Mouse (Mus musculus) left cerebral cortex, adult 9 months (tissue): ENCODE data around the gene Coq8a.

Experiments
- DNase-seq, 2 experiments: peaks; one replicate each; pipeline ENCODE4 v3.0.0; 2022; ENCODE audit warnings: low spot score in 2 of 2

Gene Coq8a

GRCm38 (mm10) chr1:180198959-180199714 lies at the start of gene Coq8a:
Gene Coq8a, minus strand, starts transcription at chr1:180199602.
- DNase-seq, result no peak

- DNase-seq, result no peak
Observed at GRCm38 (mm10) chr1:180248593-180249146, 49.3 kb upstream of the Coq8a start.

DNA sequence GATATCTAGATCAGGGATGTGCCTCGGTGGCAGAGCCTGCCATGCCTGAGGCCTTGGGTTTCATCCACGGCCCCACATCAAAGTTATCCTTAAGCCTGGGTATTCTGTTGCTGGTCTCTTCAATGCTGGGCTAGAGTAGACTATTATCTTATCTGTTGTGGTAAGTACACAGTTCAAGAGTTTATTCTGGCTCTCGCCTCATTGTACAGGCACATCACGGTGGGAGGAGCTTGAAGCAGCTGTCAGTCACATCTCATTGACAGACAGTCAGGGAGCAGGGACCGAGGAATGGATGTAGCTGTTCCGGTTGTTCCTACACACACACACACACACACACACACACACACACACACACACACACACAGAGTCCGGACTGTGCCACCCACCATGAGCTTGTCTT lies 48.5 kb upstream of the Coq8a start:
- no peak for DNase-seq

GRCm38 (mm10) chr1:180245741-180246507 lies 46.5 kb upstream of the Coq8a start:
- DNase-seq, result no peak

DNA sequence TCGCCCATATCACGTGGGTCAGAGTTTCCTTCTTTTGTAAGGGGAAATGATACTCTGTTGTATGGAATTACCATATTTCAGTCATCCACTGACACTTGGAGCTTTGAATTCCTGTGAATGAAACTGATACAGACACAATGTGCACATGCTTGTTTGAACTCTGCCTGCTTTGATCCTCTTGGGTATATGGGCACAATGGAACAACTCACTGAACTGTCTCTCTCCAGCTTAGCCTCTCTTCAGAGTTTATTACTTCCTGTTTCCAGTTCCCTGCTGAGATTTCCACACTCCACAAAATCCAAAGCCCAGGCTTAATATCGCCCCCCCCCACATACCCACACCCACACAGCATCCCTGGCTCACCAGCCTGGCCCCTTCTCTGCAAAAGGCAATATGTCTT lies 32.3 kb upstream of the Coq8a start:
- DNase-seq, result no peak

- no peak for DNase-seq
Observed at GRCm38 (mm10) chr1:180230580-180230979, 31.2 kb upstream of the Coq8a start.

- DNase-seq, result no peak
Observed at GRCm38 (mm10) chr1:180229906-180230305, 30.5 kb upstream of the Coq8a start.

- no peak for DNase-seq
Observed at GRCm38 (mm10) chr1:180228854-180229253, 29.5 kb upstream of the Coq8a start.

DNA sequence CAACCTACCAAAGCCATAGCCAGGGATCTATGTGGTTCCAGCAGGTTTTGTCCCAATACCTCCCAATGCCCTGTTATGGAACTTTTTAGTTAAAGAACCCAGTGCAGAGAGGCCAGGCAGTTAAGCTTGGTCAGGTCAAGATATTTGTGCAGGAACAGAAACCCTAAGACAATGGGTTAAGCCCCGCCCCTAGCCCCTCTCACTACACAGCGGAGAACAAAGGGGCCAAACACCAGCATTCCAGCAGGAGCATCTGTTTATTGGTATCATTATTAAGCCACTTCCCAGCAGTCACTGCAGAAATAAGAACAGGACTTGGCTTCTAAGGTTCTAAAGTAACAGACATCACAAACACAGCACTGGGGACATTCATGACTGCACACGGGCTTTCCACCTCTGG lies 27.4 kb upstream of the Coq8a start:
- no peak for DNase-seq

DNA sequence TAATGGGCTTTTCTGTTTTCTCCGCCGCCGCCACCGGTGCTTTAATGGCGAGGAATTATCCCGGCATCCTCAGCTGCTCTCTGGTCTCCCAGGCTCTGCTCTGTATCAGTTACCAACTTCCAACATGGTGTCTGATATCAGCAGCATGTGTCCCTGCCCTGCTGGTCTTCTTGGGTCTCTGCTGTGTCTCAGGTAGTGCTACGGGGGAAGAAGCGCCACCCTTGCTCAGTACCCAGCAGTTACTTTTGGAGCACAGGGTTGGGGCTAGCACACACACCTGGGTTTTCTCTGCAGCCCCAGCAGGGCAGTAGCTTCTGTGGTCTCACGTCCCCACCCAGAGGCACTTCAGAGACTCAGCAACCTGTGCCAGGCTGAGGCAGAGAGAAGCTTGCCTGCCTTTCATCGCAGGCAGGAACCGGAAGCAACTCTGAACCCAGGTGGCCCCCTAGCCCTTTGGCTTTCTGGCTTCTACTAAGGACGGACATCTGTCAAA lies 26.9 kb upstream of the Coq8a start:
- no peak for DNase-seq

GRCm38 (mm10) chr1:180225500-180226220 lies 26.3 kb upstream of the Coq8a start:
- no peak for DNase-seq

DNA sequence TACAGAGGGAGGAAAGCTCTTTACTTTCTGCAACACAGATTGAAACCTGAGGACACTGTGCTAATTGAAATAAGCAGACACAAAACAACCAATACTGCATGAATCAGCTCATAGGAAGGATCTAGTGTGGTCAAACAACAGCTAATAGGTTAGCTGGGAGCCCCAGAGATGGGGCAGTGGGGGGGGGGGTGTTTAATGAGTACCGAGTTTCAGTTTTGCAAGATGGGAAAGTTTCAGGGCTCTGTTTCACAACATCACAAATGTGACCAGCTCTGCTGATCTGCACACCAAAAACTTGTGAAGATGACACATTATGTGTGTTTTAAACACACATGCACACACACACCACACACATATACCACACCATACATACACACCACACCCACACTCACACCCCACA lies 22.6 kb upstream of the Coq8a start:
- DNase-seq, result no peak

GRCm38 (mm10) chr1:180220791-180221542 lies 21.6 kb upstream of the Coq8a start:
- no peak for DNase-seq

- DNase-seq, result no peak
Observed at GRCm38 (mm10) chr1:180216541-180217276, 17.3 kb upstream of the Coq8a start.

DNA sequence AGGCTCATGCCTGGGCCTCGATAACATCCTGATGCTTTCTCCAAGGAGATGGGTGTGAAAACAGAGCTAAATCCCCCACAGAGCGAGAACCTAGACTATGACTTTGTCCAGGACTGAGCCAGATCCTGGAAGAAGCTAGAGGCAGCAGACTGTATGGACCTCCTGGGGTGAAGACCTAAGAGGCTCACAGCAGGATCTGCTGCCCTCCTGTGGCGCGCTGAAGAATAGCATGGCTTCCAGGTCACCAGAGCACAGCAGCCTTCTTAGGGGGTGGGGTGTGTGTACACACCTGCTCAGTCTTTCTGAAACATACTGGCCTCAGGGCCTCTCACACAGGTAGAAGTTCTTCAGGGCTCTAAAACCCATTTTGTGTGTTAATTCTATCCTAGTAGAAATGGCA lies 15.6 kb upstream of the Coq8a start:
- peak in 1 of 2 experiments; percentile 56 for DNase-seq

DNA sequence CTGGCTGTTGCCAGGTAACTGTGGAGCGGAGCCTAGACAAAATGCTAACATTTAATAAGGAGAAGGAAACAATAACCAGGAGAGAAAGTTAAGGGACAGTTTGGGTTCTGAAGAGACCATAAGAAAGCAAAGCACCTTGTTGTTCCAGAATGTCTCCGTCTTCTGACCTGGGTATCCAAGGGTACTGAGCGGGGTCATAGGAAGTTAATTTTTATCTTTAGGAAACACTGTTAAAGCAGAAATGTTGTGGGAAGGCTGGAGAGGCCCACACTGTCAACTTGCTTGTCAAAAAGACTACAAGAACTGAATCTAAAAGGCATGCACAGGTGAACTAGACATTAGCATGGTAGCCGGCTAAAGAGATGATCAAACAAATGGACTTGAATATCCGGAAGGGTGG lies 13.5 kb upstream of the Coq8a start:
- no peak for DNase-seq

- DNase-seq, result no peak
Observed at GRCm38 (mm10) chr1:180210781-180211271, 11.4 kb upstream of the Coq8a start.

DNA sequence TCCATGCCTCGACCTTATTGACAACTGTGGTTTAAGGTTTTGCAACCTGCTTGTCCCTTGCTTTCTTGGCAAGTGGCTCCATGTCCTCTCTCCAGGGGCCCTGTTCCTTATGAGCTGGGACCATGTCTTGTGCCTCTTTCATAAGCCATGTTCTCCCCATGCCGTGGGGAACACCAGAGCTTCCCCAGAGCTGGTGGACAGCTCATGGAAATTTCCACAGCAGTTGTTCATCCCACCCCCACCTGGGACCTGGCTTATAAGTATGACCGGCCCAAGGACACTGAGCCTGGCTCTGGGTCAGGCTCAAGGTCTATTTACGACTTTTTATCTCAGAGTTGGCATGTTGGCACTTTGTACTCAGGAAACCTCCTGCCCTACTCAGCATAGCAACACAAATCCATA lies 10.6 kb upstream of the Coq8a start:
- no peak for DNase-seq

GRCm38 (mm10) chr1:180208370-180208769 lies 9.0 kb upstream of the Coq8a start:
- DNase-seq, result no peak

GRCm38 (mm10) chr1:180200722-180201121 lies 1.3 kb upstream of the Coq8a start:
- DNase-seq, result no peak

- no peak for DNase-seq
Observed at GRCm38 (mm10) chr1:180199715-180200050, 281 bp upstream of the Coq8a start.
